Mouse (Mus musculus): Measurements from ENCODE around the gene Mogs. TPM values are rescaled to one million over a fixed set of nuclear protein-coding genes. Genes with fewer than 3 reads are reported as not detected.

Mogs gene
- polyA plus RNA-seq, 1 experiment from 2014 or later = 26.9 TPM

DNA sequence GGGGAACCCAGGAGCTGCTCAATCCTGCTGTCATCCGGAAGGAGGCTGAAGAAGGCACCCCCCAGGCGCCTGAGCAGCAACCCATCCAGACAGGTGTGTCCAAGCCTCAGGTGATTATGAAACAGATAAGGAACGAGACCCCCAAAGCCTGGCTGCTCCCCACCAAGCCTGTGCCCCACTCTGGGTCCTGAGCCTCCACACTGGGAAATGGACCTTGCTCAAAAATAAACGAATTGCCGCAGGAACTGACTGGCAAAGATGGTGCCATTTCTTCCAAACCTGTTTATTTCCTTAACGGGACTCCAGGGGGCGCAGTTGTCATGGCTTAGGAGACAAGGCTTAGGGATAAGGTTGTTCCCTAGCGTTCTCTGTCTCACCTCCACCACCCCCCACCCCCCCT is 47.4 kb downstream of the Mogs start:
- H3K27me3 ChIP-seq = peaks cover 43% of the 10 kb centered on the region
- H3K27ac ChIP-seq = no peak overlapping the region
- peak overlapping the region; percentile 28 for H3K4me3 ChIP-seq (replicated peaks)
- peaks cover 34% of the 10 kb centered on the region for H3K4me1 ChIP-seq (replicated peaks)
- no peak for ATAC-seq
- no peak overlapping the region for H3K9ac ChIP-seq (replicated peaks)
- H3K9me3 ChIP-seq = no peaks in the 10 kb centered on the region
- H3K4me2 ChIP-seq (replicated peaks) = peak overlapping the region; percentile 44
- H3K36me3 ChIP-seq = no peaks in the 10 kb centered on the region
- under 1% methylated on average over 8 of the region's 8 CpGs for WGBS

DNA sequence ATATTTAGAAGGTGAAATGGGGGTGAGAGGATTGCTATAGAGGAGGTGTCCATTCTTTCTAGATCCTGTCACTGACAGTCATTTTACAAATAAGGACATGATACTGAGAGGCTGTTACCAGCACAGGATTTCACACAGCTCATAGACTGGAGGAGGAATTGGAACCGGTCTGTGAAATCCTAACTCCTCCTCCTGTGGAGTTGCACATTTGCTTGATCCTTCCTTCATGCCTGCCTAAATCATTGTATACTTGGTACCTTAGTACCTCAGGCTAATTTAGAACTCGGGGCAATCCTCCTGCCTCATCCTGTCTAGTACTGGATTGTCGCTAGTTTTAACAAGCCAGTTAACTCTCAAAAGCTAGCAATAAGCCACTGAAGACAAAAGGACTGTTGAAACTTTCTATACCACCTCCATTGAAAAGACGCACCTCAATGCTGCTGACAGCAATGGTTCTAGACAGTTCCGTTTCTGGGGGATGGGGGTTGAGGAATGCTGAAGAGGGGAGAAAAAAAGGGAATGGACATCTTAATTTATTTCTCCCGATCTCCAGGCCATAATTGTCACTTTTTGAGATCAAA is 49.8 kb downstream of the Mogs start:
- ATAC-seq = peak; percentile 49
- H3K27me3 ChIP-seq = peaks cover 39% of the 10 kb centered on the region
- 0 out of 2 replicates have a peak, but pooled peaks cover 3% of the 10 kb centered on the region for H3K36me3 ChIP-seq
- H3K27ac ChIP-seq = 0 out of 2 replicates have a peak overlapping the region, but pooled peaks have one; percentile 89
- peak overlapping the region; percentile 83 for H3K4me3 ChIP-seq (replicated peaks)
- peaks cover 57% of the 10 kb centered on the region for H3K4me1 ChIP-seq (replicated peaks)
- peak overlapping the region; percentile 92 for H3K9ac ChIP-seq (replicated peaks)
- WGBS = 1% methylated on average over 6 of the region's 6 CpGs
- H3K4me2 ChIP-seq (replicated peaks) = peak overlapping the region; percentile 79
- H3K9me3 ChIP-seq = no peaks in the 10 kb centered on the region

DNA sequence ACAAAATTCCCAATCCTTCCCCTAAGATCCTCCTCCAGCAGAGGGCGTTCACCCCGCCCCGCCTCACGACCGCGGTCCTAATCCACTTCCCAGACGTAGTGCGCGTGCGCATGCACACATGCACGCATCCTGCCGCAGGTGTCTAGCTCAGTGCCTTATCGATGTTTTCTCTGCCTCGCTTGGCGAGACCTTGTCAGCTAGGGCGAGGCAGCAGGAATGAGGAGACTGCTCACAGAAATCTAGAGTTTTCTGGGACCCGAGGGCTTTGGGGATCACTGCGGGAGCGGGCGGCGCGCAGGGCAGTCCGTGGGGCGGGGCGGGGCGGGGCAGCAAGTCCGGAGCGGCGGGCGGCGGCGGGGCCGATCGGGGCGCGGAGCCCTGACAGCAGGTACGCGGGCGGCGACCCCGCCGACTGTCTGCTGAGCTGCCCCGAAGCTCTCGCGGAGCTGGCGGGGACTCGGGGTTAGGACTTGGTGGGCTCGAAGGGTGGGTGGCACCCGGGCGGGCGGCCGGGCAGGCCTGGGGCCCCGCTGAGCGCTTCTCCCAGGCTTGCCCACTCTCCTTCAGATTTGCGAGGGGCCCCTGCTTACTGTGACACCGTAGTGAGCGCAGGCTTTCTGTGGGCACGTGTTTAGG is 50.4 kb downstream of the Mogs start, which contains the start of gene Dctn1:
Gene Dctn1, plus strand, starts transcription at position 314 of the 636 bp plus-strand sequence.
- Histone ChIP-seq H3K9ac (replicated peaks) (peak within 1 kb of the TSS; percentile 92), H3K36me3 (0 out of 2 replicates have a peak, but pooled peaks cover 3% of the 10 kb centered on the region), H3K27me3 (peaks cover 33% of the 10 kb centered on the region), H3K4me1 (replicated peaks) (peaks cover 62% of the 10 kb centered on the region), H3K9me3 (no peaks in the 10 kb centered on the region), H3K4me2 (replicated peaks) (peak within 1 kb of the TSS; percentile 79), H3K4me3 (replicated peaks) (peak within 1 kb of the TSS; percentile 83), H3K27ac (peak within 1 kb of the TSS; percentile 89)
- peak; percentile 88 for ATAC-seq
- under 1% methylated on average over 55 of the region's 58 CpGs for WGBS

DNA sequence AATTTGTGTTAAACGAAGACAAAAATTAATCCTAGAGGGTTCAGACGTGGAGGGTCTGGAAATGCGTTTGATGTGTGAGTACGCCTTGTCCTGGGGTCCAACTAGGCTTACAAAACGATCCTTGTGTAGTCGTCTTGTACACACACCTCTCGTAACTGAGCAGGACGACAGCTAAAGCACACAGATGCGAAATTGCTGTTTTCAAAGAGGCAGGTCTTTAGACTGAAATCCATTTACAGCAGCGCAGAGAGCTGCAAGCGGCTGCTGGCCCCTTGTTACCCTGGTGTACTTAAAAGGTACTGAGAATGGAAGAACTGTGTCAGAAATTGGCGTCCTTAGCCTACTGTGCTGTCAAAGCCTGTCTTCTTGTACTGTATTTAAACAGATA is 50.9 kb downstream of the Mogs start:
- H3K27me3 ChIP-seq = peaks cover 28% of the 10 kb centered on the region
- H3K4me3 ChIP-seq (replicated peaks) = peak overlapping the region; percentile 83
- peak overlapping the region; percentile 89 for H3K27ac ChIP-seq
- no peak for ATAC-seq
- H3K36me3 ChIP-seq = 0 out of 2 replicates have a peak, but pooled peaks cover 3% of the 10 kb centered on the region
- H3K9ac ChIP-seq (replicated peaks) = peak overlapping the region; percentile 92
- no peaks in the 10 kb centered on the region for H3K9me3 ChIP-seq
- WGBS = 0% methylated on average over 12 of the region's 12 CpGs
- H3K4me2 ChIP-seq (replicated peaks) = peak overlapping the region; percentile 79
- H3K4me1 ChIP-seq (replicated peaks) = peaks cover 67% of the 10 kb centered on the region

MicroRNA genes within 50 kb of the gene (microRNA counts, 519-probe panel; counts per million panel counts)
- 110 counts per million, percentile 56 among the panel's probes with 10 or more counts for microRNA mmu-miR-3470a+mmu-miR-3470b

Small RNA genes within 50 kb of the gene (microRNA-seq; reads per million reads assigned to microRNA genes)
- not detected for gene Mir3470a

Other genes starting within 250 kb of the Mogs start
- 11.0 and 11.6 TPM in 2 replicates for gene Sema4f, start 175.7 kb upstream of the Mogs start, polyA plus RNA-seq (2015; fragmentation: Nextera tagmentation; extraction: Ambion mirVana)
- gene M1ap, start 168.6 kb upstream of the Mogs start, polyA plus RNA-seq (2015; fragmentation: Nextera tagmentation; extraction: Ambion mirVana) = not detected in 2 replicates
- 3.1 and 4.1 TPM in 2 replicates for gene Dok1, start 82.0 kb upstream of the Mogs start, polyA plus RNA-seq (2015; fragmentation: Nextera tagmentation; extraction: Ambion mirVana)
- 4.7 and 6.2 TPM in 2 replicates for gene Loxl3, start 81.3 kb upstream of the Mogs start, polyA plus RNA-seq (2015; fragmentation: Nextera tagmentation; extraction: Ambion mirVana)
- 160 and 165 TPM in 2 replicates for gene Aup1, start 61.0 kb upstream of the Mogs start, polyA plus RNA-seq (2015; fragmentation: Nextera tagmentation; extraction: Ambion mirVana)
- gene Htra2, start 60.2 kb upstream of the Mogs start, polyA plus RNA-seq (2015; fragmentation: Nextera tagmentation; extraction: Ambion mirVana) = 62.4 and 65.3 TPM in 2 replicates
- 0.75 and 1.00 TPM in 2 replicates for gene Dqx1, start 57.7 kb upstream of the Mogs start, polyA plus RNA-seq (2015; fragmentation: Nextera tagmentation; extraction: Ambion mirVana)
- not detected in 2 replicates for gene Tlx2, start 45.2 kb upstream of the Mogs start, polyA plus RNA-seq (2015; fragmentation: Nextera tagmentation; extraction: Ambion mirVana)
- 52.6 and 53.4 TPM in 2 replicates for gene Pcgf1, start 37.6 kb upstream of the Mogs start, polyA plus RNA-seq (2015; fragmentation: Nextera tagmentation; extraction: Ambion mirVana)
- gene Lbx2, start 29.1 kb upstream of the Mogs start, polyA plus RNA-seq (2015; fragmentation: Nextera tagmentation; extraction: Ambion mirVana) = not detected in 2 replicates
- gene Ccdc142, start 13.9 kb upstream of the Mogs start, polyA plus RNA-seq (2015; fragmentation: Nextera tagmentation; extraction: Ambion mirVana) = 4.3 and 5.7 TPM in 2 replicates
- gene Gm42688, start 13.9 kb upstream of the Mogs start, polyA plus RNA-seq (2015; fragmentation: Nextera tagmentation; extraction: Ambion mirVana) = 3.7 and 5.0 TPM in 2 replicates
- gene Mrpl53, start 6.5 kb upstream of the Mogs start, polyA plus RNA-seq (2015; fragmentation: Nextera tagmentation; extraction: Ambion mirVana) = 137 and 146 TPM in 2 replicates
- 228 and 253 TPM in 2 replicates for gene Wbp1, start 6.1 kb downstream of the Mogs start, polyA plus RNA-seq (2015; fragmentation: Nextera tagmentation; extraction: Ambion mirVana)
- 12.1 and 14.9 TPM in 2 replicates for gene Ino80b, start 9.9 kb downstream of the Mogs start, polyA plus RNA-seq (2015; fragmentation: Nextera tagmentation; extraction: Ambion mirVana)
- 16.5 and 18.8 TPM in 2 replicates for gene Rtkn, start 20.0 kb downstream of the Mogs start, polyA plus RNA-seq (2015; fragmentation: Nextera tagmentation; extraction: Ambion mirVana)
- gene Wdr54, start 40.9 kb downstream of the Mogs start, polyA plus RNA-seq (2015; fragmentation: Nextera tagmentation; extraction: Ambion mirVana) = 16.1 and 19.2 TPM in 2 replicates
- gene 1700003E16Rik, start 40.9 kb downstream of the Mogs start, polyA plus RNA-seq (2015; fragmentation: Nextera tagmentation; extraction: Ambion mirVana) = 3.0 and 3.3 TPM in 2 replicates
- 127 and 140 TPM in 2 replicates for gene Dctn1, start 50.4 kb downstream of the Mogs start, polyA plus RNA-seq (2015; fragmentation: Nextera tagmentation; extraction: Ambion mirVana)
- 0.22 and 0.48 TPM in 2 replicates for gene Slc4a5, start 104.3 kb downstream of the Mogs start, polyA plus RNA-seq (2015; fragmentation: Nextera tagmentation; extraction: Ambion mirVana)
- gene Mthfd2, start 210.4 kb downstream of the Mogs start, polyA plus RNA-seq (2015; fragmentation: Nextera tagmentation; extraction: Ambion mirVana) = 26.5 and 26.6 TPM in 2 replicates
- 30.7 and 31.8 TPM in 2 replicates for gene Mob1a, start 210.5 kb downstream of the Mogs start, polyA plus RNA-seq (2015; fragmentation: Nextera tagmentation; extraction: Ambion mirVana)
- gene Bola3, start 233.7 kb downstream of the Mogs start, polyA plus RNA-seq (2015; fragmentation: Nextera tagmentation; extraction: Ambion mirVana) = 69.0 and 71.7 TPM in 2 replicates